30 mouse cellular contexts compared by ENCODE assay signal in genomic region chr11:76247239-76247638, GRCm38 (mm10). TPM values are rescaled to one million over a fixed set of nuclear protein-coding genes. Genes with fewer than 3 reads are reported as not detected.
A peak's percentile ranks its signal among the peaks of the same experiment; 100 is the strongest.
DNase-seq lines count a peak whose midpoint lies in the region; ATAC-seq and TF ChIP-seq lines count a peak whose summit lies in the region.
"Had no signal": no experiment of that assay in that cellular context is flagged by ENCODE, and none has a peak within 500 bp of the region (broad histone marks: within the 10 kb centered on the region; RNA-seq: fewer than 3 reads in every experiment).

No protein-coding gene starts in this region.

- no peak overlapping the region for H3K27ac ChIP-seq in hindbrain, postnatal 0 days
- no peak overlapping the region for H3K27ac ChIP-seq in hindbrain, embryonic 16.5 days (ENCODE audit: low read depth, low read length)
- H3K27ac ChIP-seq in midbrain, postnatal 0 days (ENCODE audit: low read depth, low read length): no peak overlapping the region
- H3K27ac ChIP-seq in midbrain, embryonic 14.5 days (replicated peaks; ENCODE audit: low read depth, low read length): no peak overlapping the region
- H3K27ac ChIP-seq: embryonic facial prominence, embryonic 13.5 days; forebrain, embryonic 12.5 days; hindbrain, embryonic 12.5 days; layer of hippocampus, adult 2 months; limb, embryonic 13.5 days; liver, embryonic 13.5 days; lung, embryonic 15.5 days had no signal

- peak; percentile 38; the same call in 1 of the 2 replicates for TF ChIP-seq CTCF in hindbrain, postnatal 0 days (IDR thresholded peaks at IDR 0.05; ENCODE audit: low read depth)
- peak; percentile 48 for TF ChIP-seq CTCF in midbrain, postnatal 0 days (IDR thresholded peaks at IDR 0.05)
- TF ChIP-seq CTCF in brain, embryonic 14.5 days (IDR thresholded peaks at IDR 0.05; ENCODE audit: borderline replicate concordance, extremely low read depth, insufficient read depth, insufficient read length): peak; percentile 26; the same call in 1 of the 2 replicates

- no peak overlapping the region for H3K4me2 ChIP-seq in hindbrain, postnatal 0 days (ENCODE audit: low read depth, low read length)
- H3K4me2 ChIP-seq in hindbrain, embryonic 16.5 days (ENCODE audit: low read length): no peak overlapping the region
- no peak overlapping the region for H3K4me2 ChIP-seq in midbrain, postnatal 0 days (ENCODE audit: low read depth, low read length, poor library complexity, severe bottlenecking)
- H3K4me2 ChIP-seq in midbrain, embryonic 14.5 days (ENCODE audit: low read length): no peak overlapping the region
- H3K4me2 ChIP-seq: embryonic facial prominence, embryonic 13.5 days; forebrain, embryonic 12.5 days; hindbrain, embryonic 12.5 days; limb, embryonic 13.5 days; liver, embryonic 13.5 days; lung, embryonic 15.5 days; midbrain, embryonic 11.5 days had no signal

- peaks cover 9% of the 10 kb centered on the region for H3K4me1 ChIP-seq in hindbrain, postnatal 0 days (ENCODE audit: insufficient read depth, low read length)
- peaks cover 20% of the 10 kb centered on the region for H3K4me1 ChIP-seq in hindbrain, embryonic 16.5 days (ENCODE audit: control insufficient read depth, insufficient read depth, low read depth, low read length)
- H3K4me1 ChIP-seq in midbrain, postnatal 0 days (ENCODE audit: insufficient read depth, low read length): peaks cover 5% of the 10 kb centered on the region; the same call in 1 of the 2 replicates
- H3K4me1 ChIP-seq in midbrain, embryonic 14.5 days (ENCODE audit: control insufficient read depth, insufficient read depth, low read length): peaks cover 8% of the 10 kb centered on the region

- ATAC-seq in hindbrain, postnatal 0 days: no peak
- ATAC-seq in hindbrain, embryonic 16.5 days: no peak
- ATAC-seq in midbrain, postnatal 0 days (ENCODE audit: low FRiP score): no peak
- no peak for ATAC-seq in midbrain, embryonic 14.5 days (ENCODE audit: low FRiP score, low TSS enrichment)
- ATAC-seq in megakaryocyte progenitor cell, adult 5-6 weeks (replicated peaks; ENCODE audit: poor library complexity): no peak
- ATAC-seq: inflammation-experienced regulatory T-cells, adult 6 months had no signal

- no peak for TF ChIP-seq POLR2A in brain, embryonic 14.5 days (IDR thresholded peaks at IDR 0.05; ENCODE audit: borderline replicate concordance, extremely low read depth, insufficient read depth, insufficient read length, poor library complexity, severe bottlenecking)

- H3K9ac ChIP-seq in hindbrain, postnatal 0 days (replicated peaks; ENCODE audit: low read length): no peak overlapping the region
- no peak overlapping the region for H3K9ac ChIP-seq in hindbrain, embryonic 16.5 days (ENCODE audit: low read depth, low read length)
- no peak overlapping the region for H3K9ac ChIP-seq in midbrain, postnatal 0 days (replicated peaks; ENCODE audit: low read length, poor library complexity, severe bottlenecking)
- no peak overlapping the region for H3K9ac ChIP-seq in midbrain, embryonic 14.5 days (replicated peaks; ENCODE audit: low read length)
- H3K9ac ChIP-seq: embryonic facial prominence, embryonic 13.5 days; forebrain, embryonic 12.5 days; hindbrain, embryonic 12.5 days; limb, embryonic 13.5 days; liver, embryonic 13.5 days; lung, embryonic 15.5 days had no signal

- no peaks in the 10 kb centered on the region for H3K27me3 ChIP-seq in hindbrain, postnatal 0 days (ENCODE audit: insufficient read depth, low read length)
- H3K27me3 ChIP-seq in hindbrain, embryonic 16.5 days (replicated peaks; ENCODE audit: control insufficient read depth, insufficient read depth, low read length): no peaks in the 10 kb centered on the region
- no peaks in the 10 kb centered on the region for H3K27me3 ChIP-seq in midbrain, postnatal 0 days (ENCODE audit: insufficient read depth, low read length)
- no peaks in the 10 kb centered on the region for H3K27me3 ChIP-seq in midbrain, embryonic 14.5 days (ENCODE audit: control insufficient read depth, insufficient read depth, low read length)
- H3K27me3 ChIP-seq: embryonic facial prominence, embryonic 13.5 days; forebrain, embryonic 12.5 days; hindbrain, embryonic 12.5 days; limb, embryonic 13.5 days; liver, embryonic 13.5 days; lung, embryonic 15.5 days had no signal

- H3K36me3 ChIP-seq in hindbrain, postnatal 0 days (ENCODE audit: insufficient read depth, low read length): peaks cover 27% of the 10 kb centered on the region
- peaks cover 14% of the 10 kb centered on the region for H3K36me3 ChIP-seq in hindbrain, embryonic 16.5 days (ENCODE audit: control insufficient read depth, insufficient read depth, low read length)
- H3K36me3 ChIP-seq in midbrain, postnatal 0 days (ENCODE audit: insufficient read depth, low read length): peaks cover 29% of the 10 kb centered on the region
- peaks cover 27% of the 10 kb centered on the region for H3K36me3 ChIP-seq in midbrain, embryonic 14.5 days (ENCODE audit: control insufficient read depth, insufficient read depth, low read length)

- H3K4me3 ChIP-seq in hindbrain, postnatal 0 days (ENCODE audit: low read length): no peak overlapping the region
- H3K4me3 ChIP-seq in hindbrain, embryonic 16.5 days (ENCODE audit: low read length): no peak overlapping the region
- H3K4me3 ChIP-seq in midbrain, postnatal 0 days (ENCODE audit: low read depth, low read length): no peak overlapping the region
- H3K4me3 ChIP-seq in midbrain, embryonic 14.5 days (replicated peaks; ENCODE audit: low read depth, low read length): no peak overlapping the region
- H3K4me3 ChIP-seq: embryonic facial prominence, embryonic 13.5 days; erythroblast, embryonic 14.5 days; forebrain, embryonic 12.5 days; hindbrain, embryonic 12.5 days; layer of hippocampus, adult 2 months; limb, embryonic 13.5 days; liver, embryonic 13.5 days; lung, embryonic 15.5 days had no signal

- WGBS in hindbrain, postnatal 0 days: 26% methylated on average over 2 of the region's 2 CpGs
- WGBS in hindbrain, embryonic 16.5 days: 54% methylated on average over 2 of the region's 2 CpGs
- 44% methylated on average over 2 of the region's 2 CpGs for WGBS in midbrain, postnatal 0 days
- 45% methylated on average over 2 of the region's 2 CpGs for WGBS in midbrain, embryonic 14.5 days

- no peak for DNase-seq in hindbrain, postnatal 0 days (ENCODE audit: low spot score)
- no peak for DNase-seq in midbrain, postnatal 0 days (ENCODE audit: low spot score)
- DNase-seq in midbrain, embryonic 14.5 days: no peak
- no peak for DNase-seq in brain, embryonic 14.5 days (ENCODE audit: low read depth)
- no peak for DNase-seq in adrenal gland, postnatal 10 days
- DNase-seq: adrenal gland, adult 2 months; cerebellum, adult 18-20 months; cerebellum, postnatal 36 days; embryo, embryonic 11 days; kidney, adult 8-10 months; kidney, postnatal 14 days; layer of hippocampus, postnatal 36 days; liver, embryonic 13.5 days; right cerebral cortex, postnatal 25 days; spleen, adult 18-20 months; thymus, postnatal 14 days had no signal

- no peaks in the 10 kb centered on the region for H3K9me3 ChIP-seq in hindbrain, postnatal 0 days (ENCODE audit: low read length)
- no peaks in the 10 kb centered on the region for H3K9me3 ChIP-seq in hindbrain, embryonic 16.5 days (ENCODE audit: control insufficient read depth, low read length)
- no peaks in the 10 kb centered on the region for H3K9me3 ChIP-seq in midbrain, postnatal 0 days (ENCODE audit: low read length)
- H3K9me3 ChIP-seq in midbrain, embryonic 14.5 days (ENCODE audit: control insufficient read depth, low read length): no peaks in the 10 kb centered on the region
- H3K9me3 ChIP-seq: embryonic facial prominence, embryonic 13.5 days; forebrain, embryonic 12.5 days; hindbrain, embryonic 12.5 days; limb, embryonic 13.5 days; liver, embryonic 13.5 days; lung, embryonic 15.5 days had no signal

RNA-seq across cellular contexts. Expression of gene Glod4, which starts 3.7 kb away (rescaled TPM):
- 34.2 and 39.8 TPM in 2 replicates for total RNA-seq in hindbrain, postnatal 0 days (2014; rRNA removed)
- 116 and 118 TPM in 2 replicates for polyA plus RNA-seq in hindbrain, postnatal 0 days (2015; fragmentation: Nextera tagmentation; extraction: Ambion mirVana)
- 118 and 125 TPM in 2 replicates for polyA plus RNA-seq in hindbrain, embryonic 16.5 days (2015; fragmentation: Nextera tagmentation; extraction: Ambion mirVana)
- total RNA-seq in midbrain, postnatal 0 days (2014; rRNA removed): 63.5 and 80.0 TPM in 2 replicates
- 116 and 123 TPM in 2 replicates for polyA plus RNA-seq in midbrain, postnatal 0 days (2015; fragmentation: Nextera tagmentation; extraction: Ambion mirVana)
- 114 and 141 TPM in 2 replicates for polyA plus RNA-seq in midbrain, embryonic 14.5 days (2014; fragmentation: Nextera tagmentation; extraction: Ambion mirVana)
- 31.5 and 41.0 TPM in 2 replicates for polyA plus RNA-seq in brain, embryonic 14.5 days (2012; rRNA removed)
- 83.9 and 84.1 TPM in 2 replicates for total RNA-seq in megakaryocyte progenitor cell, adult 5-6 weeks (2015)
- total RNA-seq in megakaryocyte progenitor cell, adult 5-6 weeks (2017): 156 and 273 TPM in 2 replicates
- 10 to 100 TPM; 75.4 to 76.8 TPM for total RNA-seq in adrenal gland, postnatal 10 days (2021)

RNA-seq across cellular contexts. Expression of gene Mrm3, which starts 3.7 kb away (rescaled TPM):
- total RNA-seq in hindbrain, postnatal 0 days (2014; rRNA removed): 11.9 and 19.2 TPM in 2 replicates
- 22.5 and 22.8 TPM in 2 replicates for polyA plus RNA-seq in hindbrain, postnatal 0 days (2015; fragmentation: Nextera tagmentation; extraction: Ambion mirVana)
- 25.7 and 26.1 TPM in 2 replicates for polyA plus RNA-seq in hindbrain, embryonic 16.5 days (2015; fragmentation: Nextera tagmentation; extraction: Ambion mirVana)
- 13.6 and 15.3 TPM in 2 replicates for total RNA-seq in midbrain, postnatal 0 days (2014; rRNA removed)
- 23.6 and 26.0 TPM in 2 replicates for polyA plus RNA-seq in midbrain, postnatal 0 days (2015; fragmentation: Nextera tagmentation; extraction: Ambion mirVana)
- polyA plus RNA-seq in midbrain, embryonic 14.5 days (2014; fragmentation: Nextera tagmentation; extraction: Ambion mirVana): 21.0 and 22.7 TPM in 2 replicates
- 11.6 and 12.9 TPM in 2 replicates for polyA plus RNA-seq in brain, embryonic 14.5 days (2012; rRNA removed)
- total RNA-seq in megakaryocyte progenitor cell, adult 5-6 weeks (2015): 16.3 and 21.1 TPM in 2 replicates
- 28.7 and 36.5 TPM in 2 replicates for total RNA-seq in megakaryocyte progenitor cell, adult 5-6 weeks (2017)
- 10 to 100 TPM; 21.9 to 25.4 TPM for total RNA-seq in adrenal gland, postnatal 10 days (2021)

RNA-seq across cellular contexts. Expression of gene Gemin4, which starts 29.8 kb away (rescaled TPM):
- total RNA-seq in hindbrain, postnatal 0 days (2014; rRNA removed): 14.8 and 17.4 TPM in 2 replicates
- 7.0 and 9.3 TPM in 2 replicates for polyA plus RNA-seq in hindbrain, postnatal 0 days (2015; fragmentation: Nextera tagmentation; extraction: Ambion mirVana)
- 12.0 and 15.1 TPM in 2 replicates for polyA plus RNA-seq in hindbrain, embryonic 16.5 days (2015; fragmentation: Nextera tagmentation; extraction: Ambion mirVana)
- 10.1 and 14.1 TPM in 2 replicates for total RNA-seq in midbrain, postnatal 0 days (2014; rRNA removed)
- 6.9 and 7.4 TPM in 2 replicates for polyA plus RNA-seq in midbrain, postnatal 0 days (2015; fragmentation: Nextera tagmentation; extraction: Ambion mirVana)
- polyA plus RNA-seq in midbrain, embryonic 14.5 days (2014; fragmentation: Nextera tagmentation; extraction: Ambion mirVana): 13.4 and 20.0 TPM in 2 replicates
- polyA plus RNA-seq in brain, embryonic 14.5 days (2012; rRNA removed): 12.0 and 12.5 TPM in 2 replicates
- 12.3 and 23.4 TPM in 2 replicates for total RNA-seq in megakaryocyte progenitor cell, adult 5-6 weeks (2015)
- 17.4 and 19.5 TPM in 2 replicates for total RNA-seq in megakaryocyte progenitor cell, adult 5-6 weeks (2017)
- 1 to 10 TPM in 1 of 2 experiments, not detected in 1; 4.6 TPM for total RNA-seq in adrenal gland, postnatal 10 days (2021)
- total RNA-seq: monocyte, adult 5-6 weeks had no signal

RNA-seq across cellular contexts. Expression of gene Dbil5, which starts 29.8 kb away (rescaled TPM):
- not detected in 2 replicates for total RNA-seq in hindbrain, postnatal 0 days (2014; rRNA removed)
- polyA plus RNA-seq in hindbrain, postnatal 0 days (2015; fragmentation: Nextera tagmentation; extraction: Ambion mirVana): 0.34 and 0.54 TPM in 2 replicates
- 0.69 and 0.78 TPM in 2 replicates for polyA plus RNA-seq in hindbrain, embryonic 16.5 days (2015; fragmentation: Nextera tagmentation; extraction: Ambion mirVana)
- total RNA-seq in midbrain, postnatal 0 days (2014; rRNA removed): not detected in 2 replicates
- 0.42 and 0.58 TPM in 2 replicates for polyA plus RNA-seq in midbrain, postnatal 0 days (2015; fragmentation: Nextera tagmentation; extraction: Ambion mirVana)
- polyA plus RNA-seq in midbrain, embryonic 14.5 days (2014; fragmentation: Nextera tagmentation; extraction: Ambion mirVana): 1.1 TPM in 1 of 2 replicates, not detected in the other
- polyA plus RNA-seq in brain, embryonic 14.5 days (2012; rRNA removed): 0.24 and 0.75 TPM in 2 replicates
- total RNA-seq in megakaryocyte progenitor cell, adult 5-6 weeks (2015): not detected in 2 replicates
- total RNA-seq in megakaryocyte progenitor cell, adult 5-6 weeks (2017): 0.78 TPM in 1 of 2 replicates, not detected in the other
- total RNA-seq in adrenal gland, postnatal 10 days (2021): under 1 TPM in 1 of 2 experiments, not detected in 1; 0.66 TPM
- total RNA-seq: gastrocnemius, adult 8-10 months; monocyte, adult 5-6 weeks had no signal
- polyA plus RNA-seq: adrenal gland, adult 2 months; erythroblast, embryonic 14.5 days; neural tube, embryonic 11.5 days had no signal
